10 mouse cellular contexts compared by ENCODE assay signal in genomic region chr4:59244791-59245555, GRCm38 (mm10). TPM values are rescaled to one million over a fixed set of nuclear protein-coding genes. Genes with fewer than 3 reads are reported as not detected.
DNase-seq lines count a peak whose midpoint lies in the region; TF ChIP-seq lines count a peak whose summit lies in the region.
"Had no signal": no experiment of that assay in that cellular context is flagged by ENCODE, and none has a peak within 500 bp of the region (broad histone marks: within the 10 kb centered on the region; RNA-seq: fewer than 3 reads in every experiment).

No protein-coding gene starts in this region.

- H3K4me3 ChIP-seq in limb, embryonic 10.5 days, result no peak overlapping the region
- no peak overlapping the region for H3K4me3 ChIP-seq in small intestine, adult 2 months (ENCODE audit: low read depth, low read length)
- H3K4me3 ChIP-seq: myocyte had no signal

- no peaks in the 10 kb centered on the region for H3K27me3 ChIP-seq in limb, embryonic 10.5 days (ENCODE audit: low read depth, poor library complexity, severe bottlenecking)
- no peaks in the 10 kb centered on the region for H3K27me3 ChIP-seq in small intestine, adult 2 months (ENCODE audit: control insufficient read depth, insufficient read depth, low read length)

- WGBS in limb, embryonic 10.5 days, result 89% methylated on average over 7 of the region's 7 CpGs
- WGBS in small intestine, adult 2 months, result 27% methylated on average over 7 of the region's 7 CpGs

- TF ChIP-seq CTCF in small intestine, adult 2 months (IDR thresholded peaks at IDR 0.05; ENCODE audit: extremely low read depth, insufficient read length, insufficient replicate concordance, low read depth, low read length), result no peak

- H3K4me1 ChIP-seq in limb, embryonic 10.5 days, result peaks cover 1% of the 10 kb centered on the region; the same call in 1 of the 2 replicates
- H3K4me1 ChIP-seq in small intestine, adult 2 months (ENCODE audit: control insufficient read depth, insufficient read depth, insufficient read length, low read length), result peaks cover 33% of the 10 kb centered on the region; the same call in 1 of the 2 replicates

- DNase-seq in kidney, adult 18-20 months, result peak; percentile 16
- DNase-seq in kidney, postnatal 14 days, result no peak
- DNase-seq in c-Kit-positive CD71-positive TER-119-negative erythroid progenitor cells, embryonic 14.5 days (ENCODE audit: low read depth), result peak; percentile 75
- no peak for DNase-seq in limb, embryonic 10.5 days (ENCODE audit: low spot score)
- no peak for DNase-seq in lung, postnatal 10 days
- DNase-seq in T-cell, adult 2 months (ENCODE audit: low spot score), result no peak
- DNase-seq: lung, postnatal 14 days had no signal

- 0 out of 2 replicates have a peak overlapping the region, but pooled peaks have one; percentile 3 for H3K27ac ChIP-seq in limb, embryonic 10.5 days
- H3K27ac ChIP-seq in small intestine, adult 2 months (ENCODE audit: insufficient read depth, low read depth, low read length), result peak overlapping the region; percentile 94
- H3K27ac ChIP-seq: hindbrain, postnatal 0 days had no signal

- no peaks in the 10 kb centered on the region for H3K9me3 ChIP-seq in limb, embryonic 10.5 days (replicated peaks)

- H3K36me3 ChIP-seq in limb, embryonic 10.5 days, result no peaks in the 10 kb centered on the region
- H3K36me3 ChIP-seq in small intestine, adult 2 months (ENCODE audit: control insufficient read depth, insufficient read depth, low read length), result no peaks in the 10 kb centered on the region

- no peak for TF ChIP-seq POLR2A in small intestine, adult 2 months (IDR thresholded peaks at IDR 0.05; ENCODE audit: low read depth, low read length)

RNA-seq across cellular contexts. Expression of gene Ugcg, which starts 55.9 kb away (rescaled TPM):
- polyA plus RNA-seq in limb, embryonic 10.5 days (2016; fragmentation: Nextera tagmentation; extraction: Ambion mirVana), result 8.7 and 9.2 TPM in 2 replicates
- 9.6 and 109 TPM in 2 replicates for polyA plus RNA-seq in small intestine, adult 2 months (2012; rRNA removed)

Comparison
In these comparisons a context has a peak if more than half of its experiments do, and no peak if none do; other contexts are left out.
1. DNase-seq: peak in kidney, adult 18-20 months (single experiment) and c-Kit-positive CD71-positive TER-119-negative erythroid progenitor cells, embryonic 14.5 days (single experiment); none in kidney, postnatal 14 days (single experiment), limb, embryonic 10.5 days (single experiment), lung, postnatal 10 days (single experiment) and T-cell, adult 2 months (single experiment).